Mouse (Mus musculus) midbrain, embryonic 14.5 days (tissue): ENCODE data around the gene Neurod6. TPM values are rescaled to one million over a fixed set of nuclear protein-coding genes. Genes with fewer than 3 reads are reported as not detected.

Experiments used
- ATAC-seq: fragments of 200-750 bp; cut with Nextera tagmentation; 2 replicates; pipeline ENCODE4 v1.8.0; 2017; ENCODE audit warnings: moderate number of reproducible peaks, moderate library complexity; ENCODE audit not compliant: low FRiP score, low TSS enrichment
- DNase-seq: peaks from one replicate; pipeline ENCODE4 v3.0.0-alpha.2; 2015
- H3K27ac ChIP-seq: fragments of 300-500 bp; sonication (generic); replicated peaks from 2 replicates; pipeline ENCODE4 v1.5.1; 2014; ENCODE audit warnings: mild to moderate bottlenecking, low read depth, low read length, moderate library complexity
- H3K27me3 ChIP-seq: fragments of 300-500 bp; sonication (generic); 2 replicates; pipeline ENCODE4 v1.6.1; 2014; ENCODE audit warnings: low read length, control low read depth, mixed read lengths; ENCODE audit not compliant: control insufficient read depth, insufficient read depth
- H3K36me3 ChIP-seq: fragments of 300-500 bp; sonication (generic); 2 replicates; pipeline ENCODE4 v1.6.1; 2014; ENCODE audit warnings: low read length, control low read depth; ENCODE audit not compliant: control insufficient read depth, insufficient read depth
- H3K4me1 ChIP-seq: fragments of 300-500 bp; sonication (generic); 2 replicates; pipeline ENCODE4 v1.6.1; 2014; ENCODE audit warnings: mild to moderate bottlenecking, antibody characterized with exemption, low read length, control low read depth; ENCODE audit not compliant: control insufficient read depth, insufficient read depth
- H3K4me2 ChIP-seq: fragments of 300-500 bp; sonication (generic); 2 replicates; pipeline ENCODE4 v1.6.1; 2014; ENCODE audit warnings: mild to moderate bottlenecking, low read length, moderate library complexity
- H3K4me3 ChIP-seq: fragments of 300-500 bp; sonication (generic); replicated peaks from 2 replicates; pipeline ENCODE4 v1.5.1; 2014; ENCODE audit warnings: low read depth, low read length
- H3K9ac ChIP-seq: fragments of 300-500 bp; sonication (generic); replicated peaks from 2 replicates; pipeline ENCODE4 v1.6.1; 2014; ENCODE audit warnings: mild to moderate bottlenecking, low read length, moderate library complexity
- H3K9me3 ChIP-seq: fragments of 300-500 bp; sonication (generic); 2 replicates; pipeline ENCODE4 v1.6.1; 2016; ENCODE audit warnings: low read length, control low read depth, mixed read lengths; ENCODE audit not compliant: control insufficient read depth
- WGBS: fragments of 180-500 bp; shearing (Covaris S2); extraction: QIAGEN DNeasy Blood & Tissue Kit; methylation state at CpG from one replicate; pipeline ENCODE4 v1.1.7; 2014; 5-methylcytosine and 5-hydroxymethylcytosine counted together
- polyA plus RNA-seq: library from polyadenylated mRNA; unstranded; fragments of >200 nt; fragmentation: Nextera tagmentation; extraction: Ambion mirVana; gene quantifications from 2 replicates; pipeline ENCODE4 v1.2.1, GENCODE M21; 2014

Neurod6 gene
- polyA plus RNA-seq, 1 experiment from 2014 or later, result 21.9 TPM

DNA sequence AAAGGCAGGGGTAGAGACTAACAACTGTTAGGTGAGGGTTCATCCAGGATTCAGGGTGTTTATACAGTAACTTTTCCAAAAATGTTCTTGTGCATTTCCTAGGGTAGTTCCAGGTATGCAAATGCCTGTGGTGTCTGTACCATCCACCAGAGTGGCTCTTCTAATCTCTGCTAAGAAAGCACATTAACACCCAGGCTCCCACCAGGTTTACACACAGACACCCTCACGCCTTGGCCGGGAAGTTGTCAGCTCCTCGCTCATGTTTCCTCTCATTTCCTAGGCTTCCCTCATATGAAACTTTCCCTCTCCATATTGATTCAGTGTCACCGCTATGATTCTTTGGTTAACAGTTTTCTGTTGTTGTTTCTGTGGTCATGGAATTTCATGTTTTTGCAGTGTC lies 2.4 kb upstream of the Neurod6 start:
- no peak for ATAC-seq
- Histone ChIP-seq H3K27ac (no peak overlapping the region), H3K4me2 (no peak overlapping the region)

DNA sequence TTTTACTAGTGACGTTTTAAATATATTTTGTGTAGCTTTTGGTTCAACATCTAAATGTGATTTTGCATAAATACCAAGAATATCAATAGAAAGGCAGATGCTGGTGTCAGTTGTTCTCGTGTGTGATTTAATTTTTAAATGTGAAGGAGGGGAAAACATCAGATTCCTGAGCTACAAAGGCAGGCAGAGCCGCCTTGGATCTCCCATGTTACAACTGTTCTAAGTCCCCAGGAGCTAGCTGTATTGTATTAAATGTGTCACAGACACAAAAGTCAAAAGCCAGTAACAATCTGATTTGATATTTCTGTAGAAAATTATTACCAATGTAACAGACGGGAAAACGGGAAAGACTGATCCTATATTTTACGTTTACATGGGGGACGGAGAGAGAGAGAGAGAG lies 1.8 kb upstream of the Neurod6 start:
- Histone ChIP-seq H3K4me2 (no peak overlapping the region), H3K4me1 (no peaks in the 10 kb centered on the region; the same call in 1 of the 2 replicates), H3K27me3 (no peaks in the 10 kb centered on the region), H3K4me3 (no peak overlapping the region), H3K36me3 (no peaks in the 10 kb centered on the region), H3K9me3 (no peaks in the 10 kb centered on the region), H3K9ac (no peak overlapping the region), H3K27ac (no peak overlapping the region)
- no peak for ATAC-seq
- WGBS, result 75% methylated on average over 7 of the region's 7 CpGs
- no peak for DNase-seq

More for the DNA sequence above, 2.4 kb upstream of the Neurod6 start:
- Histone ChIP-seq H3K4me1 (no peaks in the 10 kb centered on the region; the same call in 1 of the 2 replicates), H3K9ac (no peak overlapping the region), H3K27me3 (no peaks in the 10 kb centered on the region), H3K4me3 (no peak overlapping the region), H3K9me3 (no peaks in the 10 kb centered on the region), H3K36me3 (no peaks in the 10 kb centered on the region)
- WGBS, result 88% methylated on average over 4 of the region's 4 CpGs
- no peak for DNase-seq

DNA sequence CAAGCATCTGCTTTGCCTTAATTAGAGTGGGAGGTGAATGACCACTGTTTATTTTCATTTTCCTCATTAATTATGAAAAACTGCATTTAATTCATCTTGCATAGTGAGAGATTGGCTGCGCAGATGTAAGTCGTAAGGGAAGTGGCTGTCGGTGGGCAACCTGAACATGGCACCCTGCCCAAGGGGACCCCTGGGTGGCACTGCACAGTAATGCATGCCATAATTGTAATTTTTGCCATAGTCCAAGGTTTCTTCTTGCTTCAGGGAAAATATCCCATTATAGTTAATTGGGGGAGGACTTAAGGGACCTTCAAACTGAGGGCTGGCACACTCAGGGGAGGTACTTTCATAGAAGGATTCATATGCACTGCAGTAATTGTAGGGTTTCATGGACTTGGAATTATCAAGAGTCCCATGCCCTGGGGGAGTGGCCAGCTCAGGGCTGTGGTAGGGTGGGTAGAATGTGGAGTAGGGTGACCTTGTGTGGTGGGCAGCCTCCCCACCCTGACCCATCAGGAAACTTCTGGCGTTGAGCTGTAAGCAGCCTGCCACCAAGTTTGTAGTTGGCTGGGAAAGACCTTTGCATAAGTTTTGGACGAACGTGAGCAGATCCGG lies 2.4 kb downstream of the Neurod6 start:
- H3K9me3 ChIP-seq, result no peaks in the 10 kb centered on the region
- no peak overlapping the region for H3K27ac ChIP-seq
- H3K4me3 ChIP-seq, result no peak overlapping the region
- no peaks in the 10 kb centered on the region for H3K36me3 ChIP-seq
- no peak overlapping the region for H3K9ac ChIP-seq
- peak overlapping the region; percentile 27 for H3K4me2 ChIP-seq
- DNase-seq (peak; percentile 11), ATAC-seq (no peak)
- 83% methylated on average over 7 of the region's 7 CpGs for WGBS
- peaks cover 9% of the 10 kb centered on the region for H3K4me1 ChIP-seq
- H3K27me3 ChIP-seq, result no peaks in the 10 kb centered on the region

DNA sequence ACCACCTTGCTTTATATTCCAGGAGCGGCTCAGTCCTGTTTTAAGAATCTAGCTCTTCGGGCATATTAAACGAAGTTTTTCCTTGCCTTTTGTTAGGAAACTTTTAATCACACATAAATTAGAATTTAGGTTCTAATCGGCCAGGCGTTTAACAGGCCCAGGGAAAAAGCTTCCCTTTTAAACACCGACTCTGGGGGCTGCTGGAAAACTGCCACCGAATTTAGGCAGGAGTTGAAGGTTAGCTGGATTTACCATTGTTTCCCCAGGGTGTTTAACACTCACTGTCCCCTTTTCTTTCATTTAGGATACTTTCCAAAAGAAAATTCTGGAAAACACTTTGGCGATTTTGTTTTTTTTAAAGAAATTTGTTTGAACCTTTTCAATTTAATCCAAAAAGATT lies 3.7 kb downstream of the Neurod6 start:
- Histone ChIP-seq H3K4me3 (peak overlapping the region; percentile 30), H3K4me1 (peaks cover 9% of the 10 kb centered on the region), H3K9me3 (no peaks in the 10 kb centered on the region), H3K9ac (peak overlapping the region; percentile 44), H3K27ac (no peak overlapping the region), H3K4me2 (peak overlapping the region; percentile 79), H3K36me3 (no peaks in the 10 kb centered on the region), H3K27me3 (no peaks in the 10 kb centered on the region)
- ATAC-seq (no peak), DNase-seq (peak; percentile 37)
- 14% methylated on average over 8 of the region's 8 CpGs for WGBS

DNA sequence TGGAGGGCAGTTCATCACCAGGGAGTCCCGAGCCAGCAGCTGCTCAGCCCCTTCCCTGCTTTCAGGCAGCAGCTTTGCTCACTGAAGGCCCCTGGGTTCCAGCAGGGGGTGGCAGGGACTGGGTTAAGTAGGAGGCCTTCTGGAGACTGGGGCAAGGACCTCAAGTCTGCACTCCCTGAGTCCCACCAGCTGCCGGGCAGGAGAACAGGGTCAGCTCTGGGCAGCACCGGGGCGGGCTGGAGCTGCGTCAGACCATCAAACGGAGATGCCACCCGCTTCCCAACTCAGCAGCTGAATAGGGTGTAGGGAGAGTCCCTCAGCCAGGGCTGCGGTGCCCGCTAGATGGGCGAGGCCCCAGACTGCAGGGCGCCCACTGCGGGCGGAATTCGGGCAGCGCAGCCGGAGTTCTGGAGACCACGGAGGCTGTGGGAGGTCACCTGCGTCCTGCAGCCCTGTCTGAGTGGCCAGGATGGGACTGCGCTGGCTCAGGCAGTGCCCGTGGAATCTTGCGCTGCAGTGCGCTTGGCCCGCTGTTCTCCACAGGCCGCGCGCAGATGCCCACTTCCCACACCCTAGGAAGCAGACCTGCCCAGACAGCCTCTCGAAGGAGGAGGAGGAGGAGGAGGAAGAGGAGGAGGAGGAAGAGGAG lies 4.3 kb downstream of the Neurod6 start:
- Histone ChIP-seq H3K27ac (peak overlapping the region; percentile 37; the same call in 1 of the 2 replicates), H3K9me3 (no peaks in the 10 kb centered on the region), H3K4me3 (peak overlapping the region; percentile 30), H3K9ac (peak overlapping the region; percentile 44), H3K36me3 (no peaks in the 10 kb centered on the region), H3K27me3 (no peaks in the 10 kb centered on the region), H3K4me1 (peaks cover 9% of the 10 kb centered on the region), H3K4me2 (peak overlapping the region; percentile 79)
- ATAC-seq (peak; percentile 76), DNase-seq (peak; percentile 75)
- WGBS, result 3% methylated on average over 27 of the region's 27 CpGs

DNA sequence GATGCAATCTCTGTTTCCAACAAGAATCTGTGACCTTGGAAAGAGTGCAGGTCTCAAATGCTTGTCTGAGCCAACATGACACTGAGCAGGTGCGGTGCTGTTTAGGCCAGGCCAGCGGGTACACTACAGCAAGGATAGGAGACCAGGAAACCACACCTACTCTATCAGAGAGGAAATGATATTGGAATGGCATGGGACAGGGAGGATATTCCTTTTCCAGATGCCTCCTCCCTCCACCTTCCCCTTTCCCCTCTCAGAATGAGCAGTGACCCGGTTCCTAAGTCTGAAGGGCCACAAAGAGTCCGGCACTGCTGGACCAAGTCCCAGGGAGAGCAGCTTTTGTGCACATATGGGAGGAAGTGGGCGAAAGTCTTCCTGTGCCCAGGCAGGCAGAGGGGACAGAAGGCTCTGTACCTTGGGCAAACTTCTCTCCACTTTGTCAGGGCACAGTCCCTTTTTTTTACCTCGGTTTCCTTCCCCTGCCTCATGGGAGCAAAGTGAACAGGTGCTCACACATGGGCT lies 4.9 kb downstream of the Neurod6 start:
- Histone ChIP-seq H3K36me3 (no peaks in the 10 kb centered on the region), H3K4me3 (peak overlapping the region; percentile 30; the same call in 1 of the 2 replicates), H3K4me1 (peaks cover 9% of the 10 kb centered on the region), H3K9me3 (no peaks in the 10 kb centered on the region), H3K27ac (no peak overlapping the region), H3K4me2 (peak overlapping the region; percentile 79), H3K27me3 (no peaks in the 10 kb centered on the region), H3K9ac (no peak overlapping the region; the same call in 1 of the 2 replicates)
- ATAC-seq (peak; percentile 7; the same call in 1 of the 2 replicates), DNase-seq (no peak)
- WGBS, result 67% methylated on average over 6 of the region's 6 CpGs

DNA sequence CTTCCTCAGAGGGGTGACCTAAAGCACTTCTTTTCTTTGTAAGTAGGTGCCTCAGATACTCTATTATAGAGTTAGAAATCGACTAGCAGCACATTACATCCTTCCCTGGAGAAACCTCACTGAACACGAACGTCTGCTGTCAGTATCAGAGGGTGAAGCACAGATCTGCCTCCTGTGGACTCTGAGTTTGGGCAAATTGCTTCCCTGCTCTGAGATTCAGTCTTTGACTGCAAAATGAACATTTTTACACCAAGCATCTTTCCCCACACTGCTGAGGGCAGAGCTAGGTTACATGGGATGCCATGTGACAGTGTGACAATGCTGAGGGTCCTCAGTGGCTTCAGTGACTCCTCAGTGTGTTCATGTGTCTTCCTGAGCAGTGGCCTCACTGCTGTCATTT lies 13.3 kb downstream of the Neurod6 start:
- no peak for ATAC-seq
- Histone ChIP-seq H3K27ac (no peak overlapping the region), H3K9me3 (no peaks in the 10 kb centered on the region), H3K4me1 (no peaks in the 10 kb centered on the region), H3K4me2 (no peak overlapping the region), H3K9ac (no peak overlapping the region), H3K36me3 (no peaks in the 10 kb centered on the region), H3K27me3 (no peaks in the 10 kb centered on the region), H3K4me3 (no peak overlapping the region)
- no peak for DNase-seq
- WGBS, result 73% methylated on average over 3 of the region's 3 CpGs

DNA sequence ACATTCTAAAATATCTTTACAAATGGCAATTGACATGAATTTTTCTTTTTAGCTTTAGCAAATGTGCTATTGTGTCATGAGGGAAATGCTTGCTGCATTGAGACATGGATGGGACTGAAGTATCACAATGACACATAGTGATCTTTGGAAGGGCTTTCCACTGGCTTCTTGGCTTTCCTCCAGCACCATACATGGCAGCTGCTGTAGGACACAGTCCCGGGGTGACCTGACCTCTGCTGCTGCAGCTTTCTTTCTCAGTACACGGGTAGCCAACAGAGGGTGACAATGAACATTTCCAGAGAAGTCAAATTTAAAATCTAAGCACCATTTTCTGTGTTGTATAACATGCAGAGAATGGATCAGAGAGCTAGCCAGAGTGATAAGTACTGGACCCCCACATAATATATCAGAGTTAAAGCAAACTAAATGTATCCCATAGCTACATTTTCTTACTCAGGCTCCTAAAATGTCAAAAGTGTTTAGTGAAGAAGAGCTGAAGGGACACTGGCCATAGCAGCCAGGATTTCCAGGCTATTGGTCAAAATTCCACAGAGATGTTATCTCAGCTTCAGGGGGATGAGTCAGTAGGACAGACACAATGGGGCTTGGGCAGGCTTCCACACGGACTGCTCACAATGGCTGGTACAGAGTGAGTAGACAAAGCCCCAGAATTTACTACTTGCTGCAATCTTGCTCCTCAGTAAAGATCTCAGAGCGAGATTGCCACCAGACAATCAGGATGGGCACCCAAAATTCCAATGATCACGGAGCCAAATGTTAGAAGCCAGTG lies 19.7 kb downstream of the Neurod6 start:
- H3K9me3 ChIP-seq, result no peaks in the 10 kb centered on the region
- no peak overlapping the region for H3K4me3 ChIP-seq
- H3K36me3 ChIP-seq, result no peaks in the 10 kb centered on the region
- no peaks in the 10 kb centered on the region for H3K27me3 ChIP-seq
- no peak overlapping the region for H3K27ac ChIP-seq
- H3K9ac ChIP-seq, result no peak overlapping the region
- 71% methylated on average over 5 of the region's 5 CpGs for WGBS
- ATAC-seq (no peak), DNase-seq (no peak)
- no peak overlapping the region for H3K4me2 ChIP-seq
- H3K4me1 ChIP-seq, result no peaks in the 10 kb centered on the region
